Mouse (Mus musculus): Measurements from ENCODE around the gene Adm. TPM values are rescaled to one million over a fixed set of nuclear protein-coding genes. Genes with fewer than 3 reads are reported as not detected.

The Adm gene
- polyA plus RNA-seq, 1 experiment, result 0.09 TPM

- no peaks in the 10 kb centered on the region for H3K27me3 ChIP-seq (ENCODE audit: control insufficient read depth, insufficient read depth, insufficient read length)
- no peak overlapping the region for H3K4me3 ChIP-seq (ENCODE audit: insufficient read depth, poor library complexity, severe bottlenecking)
- no peaks in the 10 kb centered on the region for H3K36me3 ChIP-seq (ENCODE audit: control insufficient read depth, insufficient read depth)
- H3ac ChIP-seq (ENCODE audit: control insufficient read depth, insufficient read length, low read depth), result no peak overlapping the region
- H3K79me2 ChIP-seq (ENCODE audit: control insufficient read depth, insufficient read depth), result no peaks in the 10 kb centered on the region
- TF ChIP-seq USF1 (IDR thresholded peaks at IDR 0.05; ENCODE audit: low read depth) (no peak), FOSL1 (IDR thresholded peaks at IDR 0.05; ENCODE audit: insufficient read depth, low read length, poor library complexity, severe bottlenecking) (no peak), CTCF (IDR thresholded peaks at IDR 0.05; ENCODE audit: control insufficient read depth, insufficient read depth, insufficient read length) (no peak), MAX (IDR thresholded peaks at IDR 0.05) (no peak), MYOG (IDR thresholded peaks at IDR 0.05; ENCODE audit: control insufficient read depth, extremely low read depth, insufficient read length) (no peak), MYOD1 (IDR thresholded peaks at IDR 0.05; ENCODE audit: control insufficient read depth, insufficient read length, low read depth) (no peak), CEBPB (IDR thresholded peaks at IDR 0.05; ENCODE audit: low read depth) (no peak)
- no peaks in the 10 kb centered on the region for H3K79me3 ChIP-seq (ENCODE audit: low read depth)
Measured at GRCm38 (mm10) chr7:110658378-110658928, 31.0 kb downstream of the Adm start.

- H3K36me3 ChIP-seq (ENCODE audit: control insufficient read depth, insufficient read depth), result no peaks in the 10 kb centered on the region
- H3ac ChIP-seq (ENCODE audit: control insufficient read depth, insufficient read length, low read depth), result no peak overlapping the region
- no peaks in the 10 kb centered on the region for H3K79me2 ChIP-seq (ENCODE audit: control insufficient read depth, insufficient read depth)
- TF ChIP-seq USF1 (IDR thresholded peaks at IDR 0.05; ENCODE audit: low read depth) (no peak), CEBPB (IDR thresholded peaks at IDR 0.05; ENCODE audit: low read depth) (no peak), CTCF (IDR thresholded peaks at IDR 0.05; ENCODE audit: control insufficient read depth, insufficient read depth, insufficient read length) (no peak), FOSL1 (IDR thresholded peaks at IDR 0.05; ENCODE audit: insufficient read depth, low read length, poor library complexity, severe bottlenecking) (no peak)
- H3K27me3 ChIP-seq (ENCODE audit: control insufficient read depth, insufficient read depth, insufficient read length), result no peaks in the 10 kb centered on the region
- H3K79me3 ChIP-seq (ENCODE audit: low read depth), result no peaks in the 10 kb centered on the region
- H3K4me3 ChIP-seq (ENCODE audit: insufficient read depth, poor library complexity, severe bottlenecking), result no peak overlapping the region
Measured at GRCm38 (mm10) chr7:110666537-110666936, 39.1 kb downstream of the Adm start.

GRCm38 (mm10) chr7:110668247-110668646, 40.8 kb downstream of the Adm start:
- Histone ChIP-seq H3K4me3 (ENCODE audit: insufficient read depth, poor library complexity, severe bottlenecking) (no peak overlapping the region), H3K79me2 (ENCODE audit: control insufficient read depth, insufficient read depth) (no peaks in the 10 kb centered on the region), H3K79me3 (ENCODE audit: low read depth) (no peaks in the 10 kb centered on the region), H3ac (ENCODE audit: control insufficient read depth, insufficient read length, low read depth) (no peak overlapping the region), H3K36me3 (ENCODE audit: control insufficient read depth, insufficient read depth) (no peaks in the 10 kb centered on the region), H3K27me3 (ENCODE audit: control insufficient read depth, insufficient read depth, insufficient read length) (no peaks in the 10 kb centered on the region)
- no peak for TF ChIP-seq MYOG (IDR thresholded peaks at IDR 0.05; ENCODE audit: control insufficient read depth, extremely low read depth, insufficient read length)
- TF ChIP-seq MYOD1 (IDR thresholded peaks at IDR 0.05; ENCODE audit: control insufficient read depth, insufficient read length, low read depth), result no peak
- no peak for TF ChIP-seq CEBPB (IDR thresholded peaks at IDR 0.05; ENCODE audit: low read depth)
- TF ChIP-seq FOSL1 (IDR thresholded peaks at IDR 0.05; ENCODE audit: insufficient read depth, low read length, poor library complexity, severe bottlenecking), result no peak
- TF ChIP-seq USF1 (IDR thresholded peaks at IDR 0.05; ENCODE audit: low read depth), result no peak
- TF ChIP-seq CTCF (IDR thresholded peaks at IDR 0.05; ENCODE audit: control insufficient read depth, insufficient read depth, insufficient read length), result no peak
- no peak for TF ChIP-seq MAX (IDR thresholded peaks at IDR 0.05)

GRCm38 (mm10) chr7:110668756-110669155, 41.3 kb downstream of the Adm start:
- Histone ChIP-seq H3K79me2 (ENCODE audit: control insufficient read depth, insufficient read depth) (no peaks in the 10 kb centered on the region), H3ac (ENCODE audit: control insufficient read depth, insufficient read length, low read depth) (no peak overlapping the region), H3K27me3 (ENCODE audit: control insufficient read depth, insufficient read depth, insufficient read length) (no peaks in the 10 kb centered on the region), H3K4me3 (ENCODE audit: insufficient read depth, poor library complexity, severe bottlenecking) (no peak overlapping the region), H3K79me3 (ENCODE audit: low read depth) (no peaks in the 10 kb centered on the region), H3K36me3 (ENCODE audit: control insufficient read depth, insufficient read depth) (no peaks in the 10 kb centered on the region)
- TF ChIP-seq FOSL1 (IDR thresholded peaks at IDR 0.05; ENCODE audit: insufficient read depth, low read length, poor library complexity, severe bottlenecking), result no peak
- no peak for TF ChIP-seq USF1 (IDR thresholded peaks at IDR 0.05; ENCODE audit: low read depth)
- TF ChIP-seq MAX (IDR thresholded peaks at IDR 0.05), result no peak
- TF ChIP-seq CEBPB (IDR thresholded peaks at IDR 0.05; ENCODE audit: low read depth), result no peak
- no peak for TF ChIP-seq MYOG (IDR thresholded peaks at IDR 0.05; ENCODE audit: control insufficient read depth, extremely low read depth, insufficient read length)
- TF ChIP-seq CTCF (IDR thresholded peaks at IDR 0.05; ENCODE audit: control insufficient read depth, insufficient read depth, insufficient read length), result no peak
- TF ChIP-seq MYOD1 (IDR thresholded peaks at IDR 0.05; ENCODE audit: control insufficient read depth, insufficient read length, low read depth), result no peak

- no peaks in the 10 kb centered on the region for H3K79me3 ChIP-seq (ENCODE audit: low read depth)
- no peaks in the 10 kb centered on the region for H3K27me3 ChIP-seq (ENCODE audit: control insufficient read depth, insufficient read depth, insufficient read length)
- H3K79me2 ChIP-seq (ENCODE audit: control insufficient read depth, insufficient read depth), result no peaks in the 10 kb centered on the region
- no peak for TF ChIP-seq USF1 (IDR thresholded peaks at IDR 0.05; ENCODE audit: low read depth)
- no peak for TF ChIP-seq FOSL1 (IDR thresholded peaks at IDR 0.05; ENCODE audit: insufficient read depth, low read length, poor library complexity, severe bottlenecking)
- no peak for TF ChIP-seq MYOG (IDR thresholded peaks at IDR 0.05; ENCODE audit: control insufficient read depth, extremely low read depth, insufficient read length)
- no peak for TF ChIP-seq CTCF (IDR thresholded peaks at IDR 0.05; ENCODE audit: control insufficient read depth, insufficient read depth, insufficient read length)
- no peak for TF ChIP-seq CEBPB (IDR thresholded peaks at IDR 0.05; ENCODE audit: low read depth)
- TF ChIP-seq MAX (IDR thresholded peaks at IDR 0.05), result no peak
- TF ChIP-seq MYOD1 (IDR thresholded peaks at IDR 0.05; ENCODE audit: control insufficient read depth, insufficient read length, low read depth), result no peak
- no peak overlapping the region for H3K4me3 ChIP-seq (ENCODE audit: insufficient read depth, poor library complexity, severe bottlenecking)
- H3ac ChIP-seq (ENCODE audit: control insufficient read depth, insufficient read length, low read depth), result no peak overlapping the region
- H3K36me3 ChIP-seq (ENCODE audit: control insufficient read depth, insufficient read depth), result no peaks in the 10 kb centered on the region
Measured at GRCm38 (mm10) chr7:110671121-110671680, 43.7 kb downstream of the Adm start.

Other genes starting within 250 kb of the Adm start
- 7.5 TPM for gene Sbf2, start 12.7 kb upstream of the Adm start, polyA plus RNA-seq (2012; fragmentation: generic; extraction: Trizol)
- 4.5 TPM for gene Ampd3, start 140.5 kb downstream of the Adm start, polyA plus RNA-seq (2012; fragmentation: generic; extraction: Trizol)
- 9.7 TPM for gene Rnf141, start 216.8 kb downstream of the Adm start, polyA plus RNA-seq (2012; fragmentation: generic; extraction: Trizol)
- gene Lyve1, start 235.6 kb downstream of the Adm start, polyA plus RNA-seq (2012; fragmentation: generic; extraction: Trizol), result not detected

Data from C2C12 (cell line).